Mouse (Mus musculus): ENCODE data around the gene Slc50a1.

DNA sequence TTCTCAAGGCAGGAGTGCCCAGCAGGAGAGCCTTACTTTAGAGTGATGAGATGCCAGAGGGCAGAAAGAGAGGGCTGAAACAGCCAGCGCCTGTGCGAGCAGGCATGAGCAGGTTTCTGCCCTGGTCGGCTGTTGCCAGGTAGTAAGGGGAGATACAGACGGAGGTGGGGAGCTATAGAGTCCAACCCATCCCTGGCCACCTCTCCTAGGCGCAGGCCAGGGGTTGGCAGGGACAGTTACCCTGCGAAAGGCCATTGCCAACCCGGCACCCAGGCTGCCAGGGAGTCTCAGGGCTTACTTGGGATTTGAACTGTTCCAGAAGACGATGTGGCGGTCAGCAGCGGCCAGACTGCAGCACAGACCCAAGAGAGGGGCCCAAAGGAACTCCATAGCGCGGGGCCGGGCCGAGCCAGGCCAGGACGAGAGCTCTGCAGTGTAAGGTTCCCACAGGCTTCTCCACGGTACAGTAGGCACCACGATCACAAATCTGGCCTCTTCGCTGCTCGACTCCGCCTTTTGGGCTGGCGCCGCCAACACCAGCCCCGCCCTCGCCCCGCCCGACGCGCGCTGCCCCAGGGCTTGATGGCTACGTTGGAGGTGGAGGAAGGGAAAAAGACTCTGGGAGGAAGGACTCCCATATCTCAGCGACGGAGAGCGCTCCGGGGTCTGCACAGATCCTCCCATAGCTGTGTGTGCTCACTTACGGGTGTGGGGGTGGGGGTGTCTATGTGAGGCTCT lies 9.0 kb upstream of the Slc50a1 start:
- TF ChIP-seq IRF4 (IDR thresholded peaks at IDR 0.05; ENCODE audit: low read depth, low read length) (no peak), CTCF (conservative IDR thresholded peaks at IDR 0.05 in 1 of 2, IDR thresholded peaks at IDR 0.05 in 1 of 2; ENCODE audit: low read depth in 2 of 2, low read length in 2 of 2) (no peak), E2F4 (IDR thresholded peaks at IDR 0.05; ENCODE audit: insufficient replicate concordance, low read depth, low read length) (no peak), SMC3 (IDR thresholded peaks at IDR 0.05; ENCODE audit: low read depth, low read length) (no peak), EP300 (IDR thresholded peaks at IDR 0.05; ENCODE audit: low read length) (no peak), MYC (IDR thresholded peaks at IDR 0.05; ENCODE audit: low read depth, low read length) (no peak), ZNF384 (IDR thresholded peaks at IDR 0.05; ENCODE audit: low read depth, low read length) (no peak), MAZ (IDR thresholded peaks at IDR 0.05; ENCODE audit: low read depth, low read length) (peak; percentile 74; the same call in 1 of the 2 replicates), POLR2A (IDR thresholded peaks at IDR 0.05; ENCODE audit: low read depth, low read length) (peak; percentile 61), UBTF (IDR thresholded peaks at IDR 0.05; ENCODE audit: low read depth, low read length) (no peak), ZC3H11A (IDR thresholded peaks at IDR 0.05; ENCODE audit: low read depth, low read length) (no peak), NELFE (IDR thresholded peaks at IDR 0.05; ENCODE audit: low read depth, low read length) (no peak; the same call in 1 of the 2 replicates)

Measured in CH12.LX (cell line).